Mouse (Mus musculus) MEL (cell line): ENCODE measurements at regions not wholly inside any gene's neighbourhood (a gene's known extent, or its start where the extent isn't known, plus 50 kb on each side); places are given as distances from the start of the nearest gene placed in this dataset.

Experiments
- CTCF ChIP-seq, 3 experiments: IDR thresholded peaks in 2 of 3; conservative IDR thresholded peaks in 1 of 3; 2 replicates each; pipeline ENCODE4 v1.5.1; 2011 to 2012; ENCODE audit warnings: low read length in 3 of 3, low read depth in 2 of 3, mild to moderate bottlenecking in 2 of 3, improper control_type of control experiment in 1 of 3, inconsistent platforms in 1 of 3, mixed read lengths in 1 of 3, moderate library complexity in 1 of 3; ENCODE audit not compliant: control insufficient read depth in 1 of 3, insufficient read depth in 1 of 3, poor library complexity in 1 of 3, severe bottlenecking in 1 of 3
- E2F4 ChIP-seq: IDR thresholded peaks from 2 replicates; pipeline ENCODE4 v1.6.1; 2011; ENCODE audit warnings: low read depth, low read length, improper control_type of control experiment, borderline replicate concordance
- EP300 ChIP-seq, 2 experiments: IDR thresholded peaks; 2 replicates each; pipeline ENCODE4 v1.6.1; 2011; ENCODE audit warnings: improper control_type of control experiment in 2 of 2, low read length in 2 of 2, low read depth in 1 of 2, mild to moderate bottlenecking in 1 of 2
- JUND ChIP-seq: IDR thresholded peaks from 2 replicates; pipeline ENCODE4 v1.6.1; 2011; ENCODE audit warnings: low read depth, mild to moderate bottlenecking, improper control_type of control experiment, low read length
- KAT2A ChIP-seq: conservative IDR thresholded peaks from 2 replicates; pipeline ENCODE4 v1.6.1; 2012; ENCODE audit warnings: low read depth, low read length, improper control_type of control experiment, inconsistent platforms
- MAX ChIP-seq: IDR thresholded peaks from 2 replicates; pipeline ENCODE4 v1.6.1; 2011; ENCODE audit warnings: low read length, improper control_type of control experiment
- NELFE ChIP-seq: IDR thresholded peaks from 2 replicates; pipeline ENCODE4 v1.6.1; 2011; ENCODE audit warnings: low read depth, low read length, improper control_type of control experiment
- POLR2A ChIP-seq, 2 experiments: IDR thresholded peaks; 2 replicates each; pipeline ENCODE4 v1.6.1; 2011 to 2012; ENCODE audit warnings: low read length in 2 of 2, mild to moderate bottlenecking in 2 of 2, control low read depth in 1 of 2, improper control_type of control experiment in 1 of 2, low read depth in 1 of 2, moderate library complexity in 1 of 2; ENCODE audit not compliant: control insufficient read depth in 1 of 2, insufficient read depth in 1 of 2, poor library complexity in 1 of 2
- RCOR1 ChIP-seq: IDR thresholded peaks from 2 replicates; pipeline ENCODE4 v1.6.1; 2012; ENCODE audit warnings: low read depth, mild to moderate bottlenecking, inconsistent platforms, low read length, improper control_type of control experiment
- TCF12 ChIP-seq: IDR thresholded peaks from 2 replicates; pipeline ENCODE4 v1.6.1; 2014; ENCODE audit warnings: low read depth, mild to moderate bottlenecking, inconsistent platforms, low read length, improper control_type of control experiment, moderate library complexity
- ZKSCAN1 ChIP-seq: IDR thresholded peaks from 2 replicates; pipeline ENCODE4 v1.6.1; 2012; ENCODE audit warnings: low read depth, mild to moderate bottlenecking, inconsistent platforms, low read length, improper control_type of control experiment, moderate library complexity
- ZMIZ1 ChIP-seq: IDR thresholded peaks from 2 replicates; pipeline ENCODE4 v1.6.1; 2012; ENCODE audit warnings: low read depth, mild to moderate bottlenecking, inconsistent platforms, low read length, improper control_type of control experiment, moderate library complexity
- ZNF384 ChIP-seq: IDR thresholded peaks from 2 replicates; pipeline ENCODE4 v1.6.1; 2012; ENCODE audit warnings: low read depth, mild to moderate bottlenecking, inconsistent platforms, low read length, improper control_type of control experiment

DNA sequence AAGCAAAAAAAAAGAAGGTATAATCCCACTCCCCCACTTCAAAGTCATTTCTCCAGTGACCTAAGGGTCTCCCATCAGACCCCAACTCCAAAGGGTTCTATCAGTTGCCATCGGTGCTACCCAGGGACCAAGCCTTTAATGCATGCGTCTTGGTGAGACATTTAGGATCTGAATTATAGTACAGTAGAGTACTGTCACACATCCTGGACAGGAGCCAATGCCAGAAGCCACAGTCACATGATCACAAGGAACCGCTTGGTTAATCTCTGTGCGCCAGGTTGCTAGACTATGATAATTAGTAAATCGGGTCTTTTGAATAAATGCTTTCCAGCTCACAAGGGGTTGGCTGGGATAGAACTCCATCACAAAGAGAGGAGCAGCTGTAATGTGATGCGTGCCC is 60.9 kb upstream of the Sfrp2 start:
- TF ChIP-seq ZKSCAN1 = no peak
- no peak for TF ChIP-seq CTCF (IDR thresholded peaks at IDR 0.05 in 2 of 3, conservative IDR thresholded peaks at IDR 0.05 in 1 of 3; ENCODE audit: control insufficient read depth in 1 of 3, insufficient read depth in 1 of 3, low read depth in 2 of 3, low read length in 3 of 3, poor library complexity in 1 of 3, severe bottlenecking in 1 of 3)
- TF ChIP-seq POLR2A (IDR thresholded peaks at IDR 0.05; ENCODE audit: control insufficient read depth in 1 of 2, insufficient read depth in 1 of 2, low read depth in 1 of 2, low read length in 2 of 2, poor library complexity in 1 of 2) = no peak
- TF ChIP-seq ZNF384 = no peak
- TF ChIP-seq KAT2A = no peak
- TF ChIP-seq NELFE = no peak
- TF ChIP-seq EP300 (IDR thresholded peaks at IDR 0.05; ENCODE audit: low read depth in 1 of 2, low read length in 2 of 2) = no peak
- no peak for TF ChIP-seq JUND
- no peak for TF ChIP-seq ZMIZ1
- TF ChIP-seq MAX = no peak
- TF ChIP-seq TCF12 = no peak
- TF ChIP-seq RCOR1 = no peak
- no peak for TF ChIP-seq E2F4
